Mouse (Mus musculus) hindbrain, embryonic 10.5 days (tissue): ENCODE measurements at regions not wholly inside any gene's neighbourhood (a gene's known extent, or its start where the extent isn't known, plus 50 kb on each side); places are given as distances from the start of the nearest gene placed in this dataset.

Experiments used
- DNase-seq: peaks from one replicate; pipeline ENCODE4 v3.0.0-alpha.2; 2017; ENCODE audit warnings: low spot score
- H3K27ac ChIP-seq: fragments of 300-500 bp; sonication (generic); 2 replicates; pipeline ENCODE4 v1.5.1; 2016; ENCODE audit warnings: mild to moderate bottlenecking, moderate library complexity
- H3K27me3 ChIP-seq: fragments of 300-500 bp; sonication (generic); 2 replicates; pipeline ENCODE4 v1.6.1; 2016; ENCODE audit warnings: mild to moderate bottlenecking; ENCODE audit not compliant: poor library complexity, insufficient read depth, severe bottlenecking
- H3K36me3 ChIP-seq: fragments of 300-500 bp; sonication (generic); 2 replicates; pipeline ENCODE4 v1.6.1; 2016; ENCODE audit warnings: mild to moderate bottlenecking, moderate library complexity
- H3K4me1 ChIP-seq: fragments of 300-500 bp; sonication (generic); replicated peaks from 2 replicates; pipeline ENCODE4 v1.6.1; 2016; ENCODE audit warnings: mild to moderate bottlenecking
- H3K4me3 ChIP-seq: fragments of 300-500 bp; sonication (generic); 2 replicates; pipeline ENCODE4 v1.5.1; 2016; ENCODE audit warnings: mild to moderate bottlenecking, moderate library complexity
- H3K9me3 ChIP-seq: fragments of 300-500 bp; sonication (generic); 2 replicates; pipeline ENCODE4 v1.6.1; 2016; ENCODE audit warnings: mild to moderate bottlenecking, moderate library complexity
- WGBS: fragments of 180-500 bp; shearing (Covaris S2); methylation state at CpG from one replicate; pipeline ENCODE4 v1.1.7; 2016; 5-methylcytosine and 5-hydroxymethylcytosine counted together

DNA sequence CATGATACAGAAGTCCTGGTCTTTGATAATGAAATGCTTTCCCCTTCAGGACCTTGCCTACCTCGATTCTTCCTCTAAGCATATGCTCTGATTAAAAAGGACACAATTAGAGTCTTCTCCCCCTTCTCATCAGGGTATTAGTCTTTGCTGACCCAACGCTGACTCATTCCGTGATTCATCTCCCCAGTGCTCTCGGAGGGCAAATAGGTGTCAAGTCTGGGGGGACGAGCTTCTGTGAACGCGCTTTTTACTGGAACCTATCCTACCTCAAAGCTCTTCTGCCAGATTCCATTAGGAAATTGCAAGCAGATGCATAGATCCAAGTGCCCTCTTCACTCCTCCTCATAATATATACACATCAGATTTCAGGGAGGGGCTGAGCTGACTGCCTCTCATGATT lies 63.8 kb upstream of the Bach2 start:
- H3K27ac ChIP-seq: no peak overlapping the region
- H3K36me3 ChIP-seq: no peaks in the 10 kb centered on the region
- H3K4me1 ChIP-seq: peaks cover 32% of the 10 kb centered on the region
- DNase-seq: no peak
- 0 out of 2 replicates have a peak, but pooled peaks cover 2% of the 10 kb centered on the region for H3K9me3 ChIP-seq
- no peaks in the 10 kb centered on the region for H3K27me3 ChIP-seq
- no peak overlapping the region for H3K4me3 ChIP-seq
- 80% methylated on average over 7 of the region's 7 CpGs for whole genome bisulfite sequencing

DNA sequence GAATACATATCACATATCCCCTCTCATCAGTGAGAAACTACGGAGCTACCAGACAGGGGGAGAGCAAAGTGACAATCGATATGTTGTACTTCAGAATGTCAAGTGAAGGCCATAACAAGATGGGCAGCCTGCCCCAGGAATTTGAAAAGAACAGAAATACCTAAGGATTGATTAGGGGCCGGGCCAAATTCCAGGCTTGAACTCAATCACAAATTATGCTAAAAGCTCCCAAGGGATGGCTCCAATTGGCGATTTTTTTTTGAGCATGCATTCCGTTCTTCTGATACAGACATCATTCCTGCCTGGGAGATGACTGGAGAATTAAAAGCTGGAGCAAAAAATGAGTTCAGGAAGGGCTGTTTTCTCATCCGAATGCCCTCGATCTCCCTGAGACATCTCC lies 63.4 kb upstream of the Bach2 start:
- Histone ChIP-seq H3K36me3 (no peaks in the 10 kb centered on the region), H3K4me3 (no peak overlapping the region), H3K27ac (no peak overlapping the region), H3K4me1 (peaks cover 37% of the 10 kb centered on the region), H3K9me3 (0 out of 2 replicates have a peak, but pooled peaks cover 2% of the 10 kb centered on the region), H3K27me3 (no peaks in the 10 kb centered on the region)
- no peak for DNase-seq
- WGBS: 83% methylated on average over 7 of the region's 7 CpGs

DNA sequence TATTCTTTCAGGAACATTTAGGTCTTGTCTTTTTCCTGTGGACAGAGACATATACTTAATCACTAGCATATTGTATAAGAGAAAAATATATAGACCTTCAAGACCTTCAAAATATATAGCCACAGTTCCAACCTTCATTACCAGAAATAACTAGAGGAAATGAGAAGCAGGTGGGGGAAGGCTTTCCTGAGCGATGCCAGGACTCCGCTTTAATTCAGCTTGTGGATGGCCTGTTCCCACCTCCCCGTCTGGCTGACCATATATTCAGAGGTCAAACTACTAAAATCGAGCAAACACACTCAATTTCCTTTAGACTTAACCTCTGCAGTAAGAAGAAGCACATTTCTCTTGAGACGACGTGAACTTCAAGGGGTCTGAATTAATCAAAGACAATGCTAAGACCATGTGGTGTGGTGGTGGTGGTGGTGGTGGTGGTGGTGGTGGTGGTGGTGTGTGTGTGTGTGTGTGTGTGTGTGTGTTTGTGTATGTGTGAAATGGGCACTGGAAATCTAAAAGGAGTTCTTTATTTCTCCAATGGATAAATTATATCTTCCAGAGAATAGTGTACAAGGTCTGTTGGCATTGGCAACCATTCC lies 62.7 kb upstream of the Bach2 start:
- Histone ChIP-seq H3K27ac (no peak overlapping the region; the same call in 1 of the 2 replicates), H3K4me3 (no peak overlapping the region), H3K9me3 (0 out of 2 replicates have a peak, but pooled peaks cover 2% of the 10 kb centered on the region), H3K36me3 (no peaks in the 10 kb centered on the region), H3K27me3 (no peaks in the 10 kb centered on the region), H3K4me1 (peaks cover 33% of the 10 kb centered on the region)
- no peak for DNase-seq
- 73% methylated on average over 6 of the region's 6 CpGs for WGBS

DNA sequence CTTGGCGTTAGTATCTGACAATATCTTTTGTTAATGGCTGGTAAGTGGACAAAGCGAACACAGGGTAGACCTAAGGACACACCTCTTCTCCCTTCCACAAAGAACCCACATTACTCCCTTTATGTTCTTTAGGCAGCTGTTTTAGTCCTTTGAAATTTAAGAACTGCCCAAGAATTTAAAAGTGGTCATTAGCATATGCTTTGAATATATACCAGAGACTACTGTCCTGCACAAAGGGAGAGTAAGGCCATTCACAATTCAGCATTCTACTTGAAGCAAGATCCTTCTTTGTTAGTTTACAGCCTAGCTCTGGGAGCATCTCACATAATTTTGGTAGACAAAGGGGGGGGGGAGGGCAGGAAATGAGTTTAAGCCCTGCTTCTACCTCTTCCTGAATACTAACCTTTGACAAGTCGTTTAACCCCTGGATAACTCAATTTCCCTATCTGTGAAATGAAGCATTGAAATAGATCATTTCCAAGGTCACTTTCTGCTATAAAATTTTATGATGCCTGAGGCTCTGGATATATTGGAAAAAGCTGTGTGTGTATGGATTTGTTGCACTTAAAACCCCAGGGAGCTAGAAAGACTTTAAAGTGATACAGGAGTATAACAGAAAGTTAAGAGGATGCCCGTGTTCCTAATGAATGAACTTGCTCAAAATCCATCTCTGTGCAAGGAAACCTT lies 62.0 kb upstream of the Bach2 start:
- Histone ChIP-seq H3K27ac (peak overlapping the region; percentile 60), H3K36me3 (no peaks in the 10 kb centered on the region), H3K4me3 (no peak overlapping the region), H3K27me3 (no peaks in the 10 kb centered on the region), H3K9me3 (0 out of 2 replicates have a peak, but pooled peaks cover 2% of the 10 kb centered on the region), H3K4me1 (peaks cover 33% of the 10 kb centered on the region)
- WGBS: 55% methylated on average over 4 of the region's 4 CpGs
- DNase-seq: no peak

DNA sequence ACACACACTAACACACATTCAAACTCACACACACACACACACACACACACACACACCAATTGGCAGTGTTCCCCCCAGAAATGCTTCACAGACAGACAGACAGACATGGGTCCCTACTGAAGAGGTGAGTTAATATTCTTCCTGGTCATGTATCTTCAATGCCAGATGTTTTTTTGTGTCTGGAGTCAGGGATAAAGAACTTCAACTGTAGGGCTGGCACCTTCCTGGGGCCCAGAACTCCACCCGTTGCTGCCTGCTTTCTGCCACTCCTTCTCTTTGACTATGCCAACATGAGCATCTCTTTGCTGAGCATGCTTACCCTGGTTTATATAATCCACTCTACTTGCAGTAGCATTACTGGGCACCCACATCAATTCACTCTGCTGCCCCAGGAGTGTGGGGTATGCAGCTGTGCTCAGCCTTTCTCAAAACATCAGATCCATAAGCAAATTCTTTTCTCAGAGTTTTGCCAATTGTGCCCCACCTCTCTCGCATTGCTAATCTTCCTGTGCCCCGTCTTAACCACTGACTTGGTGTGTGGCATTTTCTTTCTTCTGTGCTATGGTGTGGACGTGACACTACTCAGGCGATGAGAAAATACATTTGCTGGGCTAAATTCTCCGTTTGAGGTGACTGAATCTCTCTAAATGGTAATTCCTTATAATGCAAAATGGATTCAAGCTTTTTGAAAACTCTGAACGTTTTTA lies 60.5 kb upstream of the Bach2 start:
- H3K27me3 ChIP-seq: no peaks in the 10 kb centered on the region
- H3K4me1 ChIP-seq: peaks cover 33% of the 10 kb centered on the region
- H3K4me3 ChIP-seq: no peak overlapping the region
- H3K36me3 ChIP-seq: no peaks in the 10 kb centered on the region
- H3K9me3 ChIP-seq: no peaks in the 10 kb centered on the region
- WGBS: 86% methylated on average over 7 of the region's 7 CpGs
- no peak for DNase-seq
- H3K27ac ChIP-seq: no peak overlapping the region

DNA sequence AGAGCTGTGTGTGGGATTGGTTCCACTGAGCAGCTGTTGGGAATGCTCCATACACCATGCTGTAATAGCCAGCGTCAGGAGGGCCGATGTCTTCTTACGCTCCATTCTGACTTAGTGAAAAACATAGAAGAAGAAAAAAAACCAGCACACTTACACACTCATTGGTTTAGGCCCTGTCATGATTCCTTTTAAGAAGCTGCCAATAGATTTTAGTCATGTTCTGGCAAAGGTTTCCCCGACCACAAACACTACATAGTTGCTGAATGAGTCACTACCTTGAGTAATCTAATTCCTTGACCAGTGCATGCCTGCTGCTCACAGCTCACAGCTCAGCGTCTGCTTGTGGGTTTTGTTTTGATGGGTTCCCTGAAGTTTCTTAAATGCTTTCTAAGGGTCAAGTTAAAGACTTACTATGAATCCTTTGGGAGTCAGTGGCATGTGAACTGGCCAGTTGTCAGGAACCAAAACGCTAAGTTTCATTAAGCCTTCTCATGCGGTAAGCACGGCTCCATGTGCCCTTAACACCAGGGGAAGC lies 58.8 kb upstream of the Bach2 start:
- Histone ChIP-seq H3K9me3 (no peaks in the 10 kb centered on the region), H3K4me3 (no peak overlapping the region), H3K4me1 (peaks cover 29% of the 10 kb centered on the region), H3K27ac (no peak overlapping the region), H3K27me3 (no peaks in the 10 kb centered on the region), H3K36me3 (no peaks in the 10 kb centered on the region)
- 64% methylated on average over 8 of the region's 8 CpGs for WGBS
- DNase-seq: peak; percentile 19

GRCm38 (mm10) chr4:32183791-32184190 lies 54.8 kb upstream of the Bach2 start:
- Histone ChIP-seq H3K4me3 (no peak overlapping the region), H3K36me3 (no peaks in the 10 kb centered on the region), H3K27ac (no peak overlapping the region), H3K27me3 (no peaks in the 10 kb centered on the region), H3K4me1 (peaks cover 17% of the 10 kb centered on the region), H3K9me3 (no peaks in the 10 kb centered on the region)
- DNase-seq: no peak
- 87% methylated on average over 4 of the region's 4 CpGs for WGBS

DNA sequence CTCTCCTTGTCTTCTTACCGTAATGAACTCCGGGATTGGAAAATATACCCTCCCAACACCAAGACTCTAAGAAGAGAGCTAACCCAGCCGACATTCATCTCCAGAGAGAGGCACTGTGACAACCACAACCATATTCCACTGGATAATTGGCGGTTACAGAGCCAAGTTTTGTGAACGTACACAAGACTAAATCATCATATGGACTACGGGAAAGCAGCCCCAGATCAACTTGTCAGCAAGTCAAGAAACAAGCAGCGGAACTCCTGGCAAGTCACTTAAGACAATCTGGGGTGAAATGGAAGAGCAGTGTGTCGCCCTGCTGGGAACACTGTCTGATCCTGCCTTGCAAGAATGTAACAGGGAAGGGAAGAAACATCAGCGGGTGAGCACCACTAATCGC lies 52.6 kb upstream of the Bach2 start:
- no peaks in the 10 kb centered on the region for H3K36me3 ChIP-seq
- no peaks in the 10 kb centered on the region for H3K9me3 ChIP-seq
- no peak overlapping the region for H3K27ac ChIP-seq
- whole genome bisulfite sequencing: 84% methylated on average over 10 of the region's 10 CpGs
- no peak for DNase-seq
- H3K4me1 ChIP-seq: peaks cover 12% of the 10 kb centered on the region
- no peaks in the 10 kb centered on the region; the same call in 1 of the 2 replicates for H3K27me3 ChIP-seq
- no peak overlapping the region for H3K4me3 ChIP-seq

DNA sequence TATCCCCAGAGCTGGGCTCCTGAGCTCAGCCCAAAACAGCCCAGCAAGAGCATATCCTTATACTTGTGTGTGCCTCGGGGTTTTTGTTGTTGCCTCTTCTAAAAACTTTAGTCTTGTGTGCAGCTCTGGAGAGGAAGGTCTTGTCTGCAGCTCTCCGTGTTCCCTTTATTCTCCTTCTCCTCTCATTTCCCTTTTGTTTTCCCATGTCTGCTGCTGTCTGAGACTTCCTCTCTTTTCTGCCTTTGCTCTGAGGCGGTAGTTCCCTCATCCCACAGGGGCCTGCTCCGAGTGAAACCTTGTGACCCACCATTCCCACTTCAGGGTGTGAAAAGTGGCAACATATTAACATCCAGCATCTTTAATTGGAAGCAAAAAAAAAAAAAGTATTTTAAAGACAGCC lies 51.5 kb upstream of the Bach2 start:
- Histone ChIP-seq H3K27ac (no peak overlapping the region), H3K36me3 (no peaks in the 10 kb centered on the region), H3K9me3 (no peaks in the 10 kb centered on the region), H3K4me1 (peaks cover 12% of the 10 kb centered on the region), H3K27me3 (no peaks in the 10 kb centered on the region; the same call in 1 of the 2 replicates), H3K4me3 (no peak overlapping the region)
- WGBS: 64% methylated on average over 4 of the region's 4 CpGs
- no peak for DNase-seq

DNA sequence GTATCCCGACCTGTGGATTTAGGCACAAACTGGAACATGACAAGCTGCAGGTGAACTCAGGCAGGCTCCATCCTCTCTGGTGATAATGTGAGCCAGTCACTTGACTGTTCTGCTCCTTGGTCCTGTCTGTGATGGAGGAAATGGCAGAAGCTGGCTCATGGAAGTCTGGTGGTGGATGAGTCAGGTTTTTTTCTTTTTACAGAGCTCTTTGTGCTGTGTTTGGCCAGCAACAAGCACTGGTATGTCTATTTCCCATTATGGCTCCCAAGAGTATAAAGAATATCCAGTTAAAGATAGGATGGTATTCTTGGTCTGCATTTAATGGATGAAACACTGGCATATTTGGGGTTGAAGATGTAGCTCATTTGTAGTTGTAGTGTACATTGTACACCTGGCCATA lies 50.5 kb upstream of the Bach2 start:
- no peaks in the 10 kb centered on the region; the same call in 1 of the 2 replicates for H3K27me3 ChIP-seq
- DNase-seq: no peak
- no peaks in the 10 kb centered on the region for H3K9me3 ChIP-seq
- peaks cover 12% of the 10 kb centered on the region for H3K4me1 ChIP-seq
- no peaks in the 10 kb centered on the region for H3K36me3 ChIP-seq
- H3K4me3 ChIP-seq: no peak overlapping the region
- WGBS: 94% methylated on average over 1 of the region's 1 CpGs
- H3K27ac ChIP-seq: no peak overlapping the region

GRCm38 (mm10) chr4:32188752-32189415 lies 49.7 kb upstream of the Bach2 start:
- Histone ChIP-seq H3K27me3 (no peaks in the 10 kb centered on the region; the same call in 1 of the 2 replicates), H3K36me3 (no peaks in the 10 kb centered on the region), H3K4me1 (peaks cover 12% of the 10 kb centered on the region), H3K9me3 (no peaks in the 10 kb centered on the region), H3K4me3 (no peak overlapping the region), H3K27ac (no peak overlapping the region)
- WGBS: 80% methylated on average over 8 of the region's 8 CpGs
- no peak for DNase-seq
